Mouse (Mus musculus): Measurements from ENCODE around the gene Plod3.

GRCm38 (mm10) chr5:136958991-136959605, 27.7 kb upstream of the Plod3 start:
- TF ChIP-seq CTCF (IDR thresholded peaks at IDR 0.05; ENCODE audit: control insufficient read depth, insufficient read depth, low read length) (no peak), POLR2A (IDR thresholded peaks at IDR 0.05; ENCODE audit: borderline replicate concordance, control insufficient read depth, low read depth, low read length) (no peak)
